Mouse (Mus musculus): ENCODE results near the gene Syce2. TPM values are rescaled to one million over a fixed set of nuclear protein-coding genes. Genes with fewer than 3 reads are reported as not detected.
A peak's percentile ranks its signal among the peaks of the same experiment; 100 is the strongest.
"Not testable (repeated sequence)": the region's sequence is repeated elsewhere in the genome, so short reads cannot be mapped to it uniquely, and the experiment has no call there.

Syce2 gene
- 1 to 10 TPM; 2.6 to 4.3 TPM for total RNA-seq (2021)
- polyA plus RNA-seq (2012; rRNA removed), result 0.33 and 0.64 TPM in 2 replicates
- long read RNA-seq, partial matches to known transcripts, result 0 of 1 reads
- long read RNA-seq, other reads (novel, unspliced or antisense), result 0 of 1 reads

DNA sequence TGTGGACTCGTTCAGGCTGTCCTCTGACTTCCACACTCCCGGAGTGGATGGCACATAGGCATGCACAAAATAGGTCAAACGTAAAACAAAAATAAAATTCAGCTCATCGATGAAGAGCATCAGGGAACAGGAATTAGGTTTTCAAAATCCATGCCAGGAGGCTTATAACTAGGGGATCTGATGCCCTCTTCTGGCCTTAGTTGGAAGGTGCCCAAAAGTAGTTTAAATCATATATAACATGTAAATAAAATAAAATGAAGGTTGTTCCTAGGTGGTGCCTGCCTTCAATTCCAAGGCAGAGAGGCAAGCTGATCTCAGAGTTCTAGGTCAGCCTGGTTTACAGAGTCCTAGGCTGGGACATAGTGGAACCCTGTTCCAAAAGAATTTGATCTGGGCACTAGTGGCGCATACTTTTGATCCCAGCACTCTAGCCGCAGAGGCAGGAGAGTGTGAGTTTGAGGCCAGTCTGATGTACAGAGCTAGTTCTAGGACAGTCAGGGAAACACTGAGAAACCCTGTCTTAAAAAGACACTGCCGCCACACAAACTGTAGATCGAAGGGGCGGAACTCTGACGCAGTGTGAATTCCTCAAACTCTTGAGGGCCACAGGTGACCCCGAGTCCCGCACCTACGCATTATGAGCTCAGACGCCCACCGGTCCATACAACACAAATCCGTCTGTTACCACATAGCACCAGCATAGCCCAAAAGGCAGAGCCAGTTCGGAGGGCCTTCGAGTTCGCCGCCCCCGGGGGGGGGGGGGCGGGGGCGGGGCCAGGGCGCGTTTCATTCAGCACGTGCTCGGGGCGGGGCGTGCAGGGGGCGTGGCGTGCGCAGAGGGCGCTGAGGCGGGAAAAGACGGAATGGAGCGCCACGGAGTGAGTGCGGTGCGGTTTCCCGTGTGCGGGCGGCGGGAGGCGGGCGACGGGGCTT, at the start of gene Syce2:
Syce2 (plus strand) TSS at position 736 of the 933 bp plus-strand sequence.
- Histone ChIP-seq H3K4me3 (peak within 1 kb of the TSS; percentile 50), H3K4me1 (ENCODE audit: control insufficient read depth, insufficient read depth, low read length) (peaks cover 3% of the 10 kb centered on the region; the same call in 1 of the 2 replicates), H3K79me2 (replicated peaks; ENCODE audit: control insufficient read depth, insufficient read depth, low read length) (no peaks in the 10 kb centered on the region), H3K27ac (no peak within 1 kb of the TSS), H3K36me3 (ENCODE audit: control insufficient read depth, insufficient read depth, low read length) (no peaks in the 10 kb centered on the region), H3K27me3 (ENCODE audit: control insufficient read depth, insufficient read depth, low read length) (no peaks in the 10 kb centered on the region), H3K9ac (ENCODE audit: low read depth, low read length) (peak within 1 kb of the TSS; percentile 48)
- intact Hi-C loops (cut with DNase I), result no loop called here
- TF ChIP-seq POLR2A (IDR thresholded peaks at IDR 0.05; ENCODE audit: insufficient read depth, low read depth, low read length) (no peak), CTCF (IDR thresholded peaks at IDR 0.05) (peak; percentile 50)
- peak; percentile 83 to 85 for DNase-seq
- 12% methylated on average over 44 of the region's 46 CpGs for WGBS

DNA sequence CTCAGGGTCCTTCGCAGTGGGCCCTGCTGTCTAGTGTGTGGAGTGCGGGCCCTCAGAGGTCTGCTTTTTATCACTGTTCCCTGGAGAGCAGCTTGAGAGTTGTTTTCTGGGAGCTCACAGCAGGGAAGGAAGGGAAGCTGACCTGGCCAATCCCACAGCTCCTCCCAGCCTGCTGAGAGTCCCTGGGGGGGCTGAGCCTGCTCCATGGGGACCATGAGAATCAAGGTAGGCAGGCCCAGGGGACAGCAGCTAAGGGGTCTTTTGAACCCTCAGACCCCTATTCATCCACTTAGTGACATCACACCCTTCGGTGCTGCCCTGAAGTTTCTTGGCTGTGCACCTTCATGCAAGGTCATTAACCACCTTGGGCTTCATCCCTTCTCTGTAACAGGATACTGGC, 49.2 kb upstream of the Syce2 start, which contains the start of gene Dand5:
Dand5 (minus strand) TSS at position 101 of the 400 bp plus-strand sequence.
- DNase-seq, result no peak
- Histone ChIP-seq H3K79me2 (replicated peaks; ENCODE audit: control insufficient read depth, insufficient read depth, low read length) (no peaks in the 10 kb centered on the region), H3K27ac (no peak within 1 kb of the TSS), H3K27me3 (ENCODE audit: control insufficient read depth, insufficient read depth, low read length) (no peaks in the 10 kb centered on the region), H3K4me3 (no peak within 1 kb of the TSS), H3K4me1 (ENCODE audit: control insufficient read depth, insufficient read depth, low read length) (no peaks in the 10 kb centered on the region), H3K9ac (ENCODE audit: low read depth, low read length) (no peak within 1 kb of the TSS), H3K36me3 (ENCODE audit: control insufficient read depth, insufficient read depth, low read length) (no peaks in the 10 kb centered on the region)
- 59% methylated on average over 3 of the region's 3 CpGs for WGBS
- TF ChIP-seq EP300 (IDR thresholded peaks at IDR 0.05; ENCODE audit: insufficient read depth, low read depth, low read length) (no peak), CTCF (IDR thresholded peaks at IDR 0.05) (no peak), POLR2A (IDR thresholded peaks at IDR 0.05; ENCODE audit: insufficient read depth, low read depth, low read length) (no peak)
- intact Hi-C loops (cut with DNase I), result loop anchor here (5.0 kb wide), 1 partner anchor 460 kb away; no protein-coding TSS in a partner anchor

DNA sequence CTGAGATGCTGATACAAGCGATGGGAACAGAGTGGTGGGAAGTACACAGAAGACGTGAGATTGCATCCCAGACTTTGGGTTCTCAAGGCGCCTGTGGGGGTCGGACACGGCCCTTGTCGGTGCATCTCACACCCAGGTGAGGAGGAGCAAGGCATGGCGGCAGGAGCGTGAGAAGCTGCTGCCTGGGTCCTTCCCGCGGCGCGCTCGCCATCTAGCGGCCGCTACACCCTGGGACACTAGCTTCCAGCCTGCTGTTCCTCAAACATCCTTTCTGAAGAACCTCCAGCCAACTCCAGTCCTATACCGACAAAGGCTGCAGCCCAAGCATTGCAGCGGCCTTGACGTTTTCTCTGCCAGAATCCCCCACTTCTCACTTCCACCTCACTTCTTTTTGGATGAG, 48.3 kb upstream of the Syce2 start:
- intact Hi-C loops (cut with DNase I), result loop anchor here (5.0 kb wide), 1 partner anchor 461 kb away; no protein-coding TSS in a partner anchor

DNA sequence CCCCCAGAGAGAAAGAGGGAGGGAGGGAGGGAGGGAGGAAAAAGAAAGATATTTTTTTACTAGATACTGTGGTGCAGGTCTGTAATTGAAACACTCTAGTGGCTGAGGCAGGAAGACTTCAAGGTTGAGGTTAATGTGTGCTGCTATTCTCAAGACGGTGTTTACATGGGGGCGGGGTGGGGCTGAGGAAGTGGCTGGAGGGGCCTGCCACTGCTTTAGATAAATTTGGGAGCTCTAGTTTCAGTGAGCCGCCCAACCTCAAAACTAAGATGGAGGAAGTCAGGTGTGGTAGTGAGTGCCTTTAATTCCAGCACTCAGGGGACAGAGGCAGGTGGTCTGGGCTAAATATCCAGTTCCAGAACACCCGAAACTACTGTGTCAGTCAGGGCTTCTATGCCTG, 46.3 kb upstream of the Syce2 start:
- 63% methylated on average over 4 of the region's 4 CpGs for WGBS
- no peaks in the 10 kb centered on the region for H3K79me2 ChIP-seq (replicated peaks; ENCODE audit: control insufficient read depth, insufficient read depth, low read length)
- intact Hi-C loops (cut with DNase I), result no loop called here

More for the DNA sequence above, 48.3 kb upstream of the Syce2 start:
- Histone ChIP-seq H3K27ac (no peak overlapping the region), H3K79me2 (replicated peaks; ENCODE audit: control insufficient read depth, insufficient read depth, low read length) (no peaks in the 10 kb centered on the region), H3K9ac (ENCODE audit: low read depth, low read length) (no peak overlapping the region), H3K4me1 (ENCODE audit: control insufficient read depth, insufficient read depth, low read length) (no peaks in the 10 kb centered on the region), H3K4me3 (no peak overlapping the region), H3K27me3 (ENCODE audit: control insufficient read depth, insufficient read depth, low read length) (no peaks in the 10 kb centered on the region), H3K36me3 (ENCODE audit: control insufficient read depth, insufficient read depth, low read length) (no peaks in the 10 kb centered on the region)
- WGBS, result 2% methylated on average over 18 of the region's 18 CpGs
- DNase-seq, result peak; percentile 60 to 71
- TF ChIP-seq CTCF (IDR thresholded peaks at IDR 0.05) (peak; percentile 84), EP300 (IDR thresholded peaks at IDR 0.05; ENCODE audit: insufficient read depth, low read depth, low read length) (no peak)

DNA sequence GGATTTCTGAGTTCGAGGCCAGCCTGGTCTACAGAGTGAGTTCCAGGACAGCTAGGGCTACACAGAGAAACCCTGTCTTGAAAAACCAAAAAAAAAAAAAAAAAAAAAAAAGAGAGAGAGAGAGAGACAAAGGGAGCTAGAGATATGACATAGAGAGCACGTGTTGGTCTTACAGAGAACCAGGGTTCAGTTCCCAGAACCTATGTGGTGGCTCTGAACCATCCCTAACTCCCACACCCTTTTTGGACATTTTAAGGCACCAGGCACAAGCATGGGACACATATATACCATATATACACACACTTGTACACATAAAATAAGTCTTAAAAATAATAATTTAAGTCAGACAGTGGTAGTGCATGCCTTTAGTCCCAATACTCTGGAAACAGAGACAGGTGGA, 45.4 kb upstream of the Syce2 start:
- H3K4me1 ChIP-seq (ENCODE audit: control insufficient read depth, insufficient read depth, low read length); H3K27me3 ChIP-seq (ENCODE audit: control insufficient read depth, insufficient read depth, low read length); H3K4me3 ChIP-seq; H3K79me2 ChIP-seq (replicated peaks; ENCODE audit: control insufficient read depth, insufficient read depth, low read length); intact Hi-C loops (cut with DNase I); H3K9ac ChIP-seq (ENCODE audit: low read depth, low read length); DNase-seq; H3K36me3 ChIP-seq (ENCODE audit: control insufficient read depth, insufficient read depth, low read length); H3K27ac ChIP-seq: not testable (repeated sequence)
- WGBS, result 89% methylated on average over 2 of the region's 2 CpGs

More for the DNA sequence above, 46.3 kb upstream of the Syce2 start:
- Histone ChIP-seq H3K4me1 (ENCODE audit: control insufficient read depth, insufficient read depth, low read length) (no peaks in the 10 kb centered on the region), H3K27me3 (ENCODE audit: control insufficient read depth, insufficient read depth, low read length) (no peaks in the 10 kb centered on the region), H3K27ac (no peak overlapping the region), H3K4me3 (no peak overlapping the region), H3K36me3 (ENCODE audit: control insufficient read depth, insufficient read depth, low read length) (no peaks in the 10 kb centered on the region), H3K9ac (ENCODE audit: low read depth, low read length) (no peak overlapping the region)
- TF ChIP-seq POLR2A (IDR thresholded peaks at IDR 0.05; ENCODE audit: insufficient read depth, low read depth, low read length) (no peak), EP300 (IDR thresholded peaks at IDR 0.05; ENCODE audit: insufficient read depth, low read depth, low read length) (no peak), CTCF (IDR thresholded peaks at IDR 0.05) (no peak)
- no peak for DNase-seq

DNA sequence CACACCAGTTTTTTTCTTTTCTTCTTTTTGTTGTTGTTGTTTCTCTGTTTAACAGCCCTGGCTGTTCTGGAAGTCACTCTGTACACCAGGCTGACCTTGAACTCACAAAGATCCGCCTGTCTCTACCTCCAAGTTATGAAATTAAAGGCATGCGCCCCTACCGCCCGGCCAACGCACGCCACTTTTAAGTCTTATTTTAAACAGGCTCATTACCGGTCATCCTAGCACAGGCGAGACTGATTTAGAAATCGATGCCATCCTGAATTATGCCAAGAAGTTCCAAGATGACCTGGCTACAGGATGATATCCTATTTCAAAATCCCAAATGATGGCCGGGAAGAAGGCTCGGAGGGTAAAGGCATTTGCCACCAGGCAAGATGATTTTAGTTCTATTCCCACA, 40.4 kb upstream of the Syce2 start, which contains the start of gene Gadd45gip1:
Gadd45gip1 (plus strand) TSS at position 33 of the 400 bp plus-strand sequence.
- H3K27ac ChIP-seq, result peak within 1 kb of the TSS; percentile 94
- intact Hi-C loops (cut with DNase I), result no loop called here
- peaks cover 2% of the 10 kb centered on the region; the same call in 1 of the 2 replicates for H3K36me3 ChIP-seq (ENCODE audit: control insufficient read depth, insufficient read depth, low read length)
- H3K27me3 ChIP-seq (ENCODE audit: control insufficient read depth, insufficient read depth, low read length), result no peaks in the 10 kb centered on the region
- H3K4me3 ChIP-seq, result peak within 1 kb of the TSS; percentile 89
- 33% methylated on average over 11 of the region's 11 CpGs for WGBS
- peak within 1 kb of the TSS; percentile 98 for H3K9ac ChIP-seq (ENCODE audit: low read depth, low read length)
- TF ChIP-seq CTCF (IDR thresholded peaks at IDR 0.05), result peak; percentile 59
- 0 out of 2 replicates have a peak, but pooled peaks have one; percentile 16 for TF ChIP-seq EP300 (IDR thresholded peaks at IDR 0.05; ENCODE audit: insufficient read depth, low read depth, low read length)
- no peak for TF ChIP-seq POLR2A (IDR thresholded peaks at IDR 0.05; ENCODE audit: insufficient read depth, low read depth, low read length)
- DNase-seq, result peak; percentile 52 to 65
- no peaks in the 10 kb centered on the region for H3K79me2 ChIP-seq (replicated peaks; ENCODE audit: control insufficient read depth, insufficient read depth, low read length)
- no peaks in the 10 kb centered on the region; the same call in 1 of the 2 replicates for H3K4me1 ChIP-seq (ENCODE audit: control insufficient read depth, insufficient read depth, low read length)

Data from heart, adult 2 months (tissue).